Mouse (Mus musculus) midbrain, embryonic 14.5 days (tissue): ENCODE results near the gene Tox3. TPM values are rescaled to one million over a fixed set of nuclear protein-coding genes. Genes with fewer than 3 reads are reported as not detected.

ENCODE experiments used
- ATAC-seq: fragments of 200-750 bp; cut with Nextera tagmentation; 2 replicates; pipeline ENCODE4 v1.8.0; 2017; ENCODE audit warnings: moderate number of reproducible peaks, moderate library complexity; ENCODE audit not compliant: low FRiP score, low TSS enrichment
- DNase-seq: peaks from one replicate; pipeline ENCODE4 v3.0.0-alpha.2; 2015
- H3K27ac ChIP-seq: fragments of 300-500 bp; sonication (generic); replicated peaks from 2 replicates; pipeline ENCODE4 v1.5.1; 2014; ENCODE audit warnings: mild to moderate bottlenecking, low read depth, low read length, moderate library complexity
- H3K27me3 ChIP-seq: fragments of 300-500 bp; sonication (generic); 2 replicates; pipeline ENCODE4 v1.6.1; 2014; ENCODE audit warnings: low read length, control low read depth, mixed read lengths; ENCODE audit not compliant: control insufficient read depth, insufficient read depth
- H3K36me3 ChIP-seq: fragments of 300-500 bp; sonication (generic); 2 replicates; pipeline ENCODE4 v1.6.1; 2014; ENCODE audit warnings: low read length, control low read depth; ENCODE audit not compliant: control insufficient read depth, insufficient read depth
- H3K4me1 ChIP-seq: fragments of 300-500 bp; sonication (generic); 2 replicates; pipeline ENCODE4 v1.6.1; 2014; ENCODE audit warnings: mild to moderate bottlenecking, antibody characterized with exemption, low read length, control low read depth; ENCODE audit not compliant: control insufficient read depth, insufficient read depth
- H3K4me2 ChIP-seq: fragments of 300-500 bp; sonication (generic); 2 replicates; pipeline ENCODE4 v1.6.1; 2014; ENCODE audit warnings: mild to moderate bottlenecking, low read length, moderate library complexity
- H3K4me3 ChIP-seq: fragments of 300-500 bp; sonication (generic); replicated peaks from 2 replicates; pipeline ENCODE4 v1.5.1; 2014; ENCODE audit warnings: low read depth, low read length
- H3K9ac ChIP-seq: fragments of 300-500 bp; sonication (generic); replicated peaks from 2 replicates; pipeline ENCODE4 v1.6.1; 2014; ENCODE audit warnings: mild to moderate bottlenecking, low read length, moderate library complexity
- H3K9me3 ChIP-seq: fragments of 300-500 bp; sonication (generic); 2 replicates; pipeline ENCODE4 v1.6.1; 2016; ENCODE audit warnings: low read length, control low read depth, mixed read lengths; ENCODE audit not compliant: control insufficient read depth
- WGBS: fragments of 180-500 bp; shearing (Covaris S2); extraction: QIAGEN DNeasy Blood & Tissue Kit; methylation state at CpG from one replicate; pipeline ENCODE4 v1.1.7; 2014; 5-methylcytosine and 5-hydroxymethylcytosine counted together
- polyA plus RNA-seq: library from polyadenylated mRNA; unstranded; fragments of >200 nt; fragmentation: Nextera tagmentation; extraction: Ambion mirVana; gene quantifications from 2 replicates; pipeline ENCODE4 v1.2.1, GENCODE M21; 2014

Gene Tox3
- polyA plus RNA-seq, 1 experiment from 2014 or later: 40.2 TPM

DNA sequence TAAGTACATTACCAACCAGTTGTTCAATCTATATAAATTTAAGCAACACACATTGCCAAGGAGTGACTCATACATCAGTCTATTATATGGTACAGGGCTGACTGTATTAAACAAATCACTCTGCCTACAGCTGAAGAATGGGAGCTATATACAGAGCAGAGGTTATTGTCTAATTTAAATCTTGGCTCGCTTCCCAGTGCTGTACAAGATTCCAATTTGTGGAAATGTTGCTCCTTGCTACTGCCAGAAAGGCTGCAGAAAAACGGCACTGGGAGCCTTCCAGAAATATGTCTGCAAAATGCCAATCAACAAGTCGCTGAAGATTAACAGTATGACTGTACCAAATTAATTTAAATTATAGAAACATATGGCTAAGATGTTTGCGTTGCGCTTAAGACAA, 45.9 kb downstream of the Tox3 start:
- Histone ChIP-seq H3K36me3 (0 out of 2 replicates have a peak, but pooled peaks cover 3% of the 10 kb centered on the region), H3K27ac (peak overlapping the region; percentile 78), H3K9ac (no peak overlapping the region; the same call in 1 of the 2 replicates), H3K4me1 (peaks cover 62% of the 10 kb centered on the region), H3K9me3 (no peaks in the 10 kb centered on the region), H3K4me2 (peak overlapping the region; percentile 41), H3K4me3 (no peak overlapping the region), H3K27me3 (no peaks in the 10 kb centered on the region)
- ATAC-seq (peak; percentile 77; the same call in 1 of the 2 replicates), DNase-seq (peak; percentile 89)
- 28% methylated on average over 5 of the region's 5 CpGs for WGBS

DNA sequence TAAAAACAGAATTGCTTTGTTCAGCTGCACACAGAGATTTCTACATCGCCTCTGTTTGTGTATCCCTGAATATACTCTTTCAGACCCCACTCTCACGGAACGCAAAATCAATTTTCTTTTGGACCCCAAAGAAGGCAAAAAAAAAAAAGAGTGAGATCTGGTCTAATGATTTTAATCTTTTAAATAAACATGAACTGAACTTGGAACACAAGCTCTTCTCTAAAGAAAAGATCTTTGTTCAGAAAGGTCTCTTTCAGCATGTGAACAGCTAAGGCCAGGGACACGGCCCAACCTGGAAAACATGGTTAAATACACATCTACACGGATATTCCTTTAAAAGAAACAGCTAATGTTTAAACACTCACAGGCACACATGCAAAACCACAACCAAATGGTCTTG, 46.6 kb downstream of the Tox3 start:
- peaks cover 68% of the 10 kb centered on the region for H3K4me1 ChIP-seq
- DNase-seq (peak; percentile 63), ATAC-seq (no peak)
- H3K9me3 ChIP-seq: no peaks in the 10 kb centered on the region
- peak overlapping the region; percentile 24; the same call in 1 of the 2 replicates for H3K9ac ChIP-seq
- H3K27ac ChIP-seq: peak overlapping the region; percentile 78
- peak overlapping the region; percentile 41 for H3K4me2 ChIP-seq
- 6% methylated on average over 5 of the region's 5 CpGs for WGBS
- H3K36me3 ChIP-seq: 0 out of 2 replicates have a peak, but pooled peaks cover 3% of the 10 kb centered on the region
- no peak overlapping the region for H3K4me3 ChIP-seq
- H3K27me3 ChIP-seq: no peaks in the 10 kb centered on the region

DNA sequence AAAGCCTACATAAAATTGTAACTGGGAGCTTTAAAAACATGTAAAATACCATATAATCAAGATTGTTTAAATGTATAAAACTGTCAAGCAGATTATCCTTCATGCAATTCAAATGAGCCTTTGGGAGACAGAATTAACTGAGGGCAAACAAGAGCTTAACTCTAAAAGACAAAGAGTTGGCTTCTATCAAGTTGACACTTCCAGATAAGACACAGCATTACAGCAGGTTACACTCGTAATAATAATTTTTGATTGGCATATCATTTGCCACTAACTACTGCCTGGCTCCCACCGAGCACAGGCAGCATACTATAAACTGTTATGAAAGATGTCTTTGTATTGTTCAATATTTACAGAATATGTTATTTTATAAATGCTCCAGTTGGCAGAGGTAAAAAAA, 47.2 kb downstream of the Tox3 start:
- H3K36me3 ChIP-seq: 0 out of 2 replicates have a peak, but pooled peaks cover 2% of the 10 kb centered on the region
- H3K9me3 ChIP-seq: no peaks in the 10 kb centered on the region
- H3K4me2 ChIP-seq: peak overlapping the region; percentile 41
- H3K9ac ChIP-seq: peak overlapping the region; percentile 24; the same call in 1 of the 2 replicates
- no peaks in the 10 kb centered on the region for H3K27me3 ChIP-seq
- peak overlapping the region; percentile 78 for H3K27ac ChIP-seq
- peak; percentile 48 for DNase-seq
- 3% methylated on average over 2 of the region's 2 CpGs for WGBS
- H3K4me1 ChIP-seq: peaks cover 68% of the 10 kb centered on the region
- H3K4me3 ChIP-seq: no peak overlapping the region
- no peak for ATAC-seq

GRCm38 (mm10) chr8:90294061-90294460, 54.1 kb downstream of the Tox3 start:
- no peak overlapping the region for H3K4me3 ChIP-seq
- H3K36me3 ChIP-seq: peaks cover 9% of the 10 kb centered on the region; the same call in 1 of the 2 replicates
- 96% methylated on average over 3 of the region's 3 CpGs for WGBS
- H3K9me3 ChIP-seq: no peaks in the 10 kb centered on the region
- no peak overlapping the region for H3K9ac ChIP-seq
- H3K4me2 ChIP-seq: no peak overlapping the region
- DNase-seq (no peak), ATAC-seq (no peak)
- H3K27me3 ChIP-seq: no peaks in the 10 kb centered on the region
- 0 out of 2 replicates have a peak, but pooled peaks cover 8% of the 10 kb centered on the region for H3K4me1 ChIP-seq
- no peak overlapping the region for H3K27ac ChIP-seq

DNA sequence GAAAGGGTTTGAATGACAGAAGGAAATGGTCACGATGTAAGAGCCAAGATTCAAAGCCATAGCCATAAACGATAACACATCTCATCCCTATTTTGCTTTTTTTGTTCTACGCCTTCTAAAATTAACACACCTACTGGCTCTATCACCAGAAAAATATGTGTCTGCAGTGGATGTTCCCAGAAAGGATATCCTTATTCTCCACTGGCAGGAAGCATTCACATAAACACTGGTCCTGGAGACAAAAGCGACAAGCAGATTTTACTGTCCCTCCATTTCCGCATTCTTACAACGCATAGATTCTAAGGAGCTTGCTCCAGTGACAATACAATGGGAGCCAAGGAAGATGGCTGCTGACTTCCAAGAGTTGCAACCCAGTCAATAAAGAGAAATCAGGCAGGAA, 57.3 kb downstream of the Tox3 start:
- H3K4me3 ChIP-seq: no peak overlapping the region
- H3K9me3 ChIP-seq: no peaks in the 10 kb centered on the region
- ATAC-seq (no peak), DNase-seq (no peak)
- H3K27ac ChIP-seq: 0 out of 2 replicates have a peak overlapping the region, but pooled peaks have one; percentile 3
- H3K36me3 ChIP-seq: peaks cover 5% of the 10 kb centered on the region; the same call in 1 of the 2 replicates
- 93% methylated on average over 6 of the region's 6 CpGs for WGBS
- H3K4me2 ChIP-seq: no peak overlapping the region
- H3K9ac ChIP-seq: no peak overlapping the region
- no peaks in the 10 kb centered on the region for H3K4me1 ChIP-seq
- no peaks in the 10 kb centered on the region for H3K27me3 ChIP-seq

- 48% methylated on average over 9 of the region's 9 CpGs for WGBS
- Histone ChIP-seq H3K4me3 (no peak overlapping the region), H3K27me3 (no peaks in the 10 kb centered on the region), H3K4me2 (no peak overlapping the region), H3K9me3 (no peaks in the 10 kb centered on the region), H3K27ac (peak overlapping the region; percentile 69), H3K4me1 (peaks cover 46% of the 10 kb centered on the region), H3K36me3 (0 out of 2 replicates have a peak, but pooled peaks cover 3% of the 10 kb centered on the region), H3K9ac (no peak overlapping the region)
- DNase-seq (peak; percentile 76), ATAC-seq (0 out of 2 replicates have a peak, but pooled peaks have one; percentile 14)
Measured at GRCm38 (mm10) chr8:90276722-90277121, 71.4 kb downstream of the Tox3 start.

GRCm38 (mm10) chr8:90273182-90273581, 75.0 kb downstream of the Tox3 start:
- Histone ChIP-seq H3K9me3 (no peaks in the 10 kb centered on the region), H3K4me3 (no peak overlapping the region), H3K27ac (peak overlapping the region; percentile 49; the same call in 1 of the 2 replicates), H3K36me3 (peaks cover 7% of the 10 kb centered on the region; the same call in 1 of the 2 replicates), H3K9ac (no peak overlapping the region), H3K27me3 (no peaks in the 10 kb centered on the region), H3K4me1 (peaks cover 69% of the 10 kb centered on the region), H3K4me2 (0 out of 2 replicates have a peak overlapping the region, but pooled peaks have one; percentile 0)
- 14% methylated on average over 7 of the region's 7 CpGs for WGBS
- ATAC-seq: no peak
- DNase-seq: peak; percentile 74

DNA sequence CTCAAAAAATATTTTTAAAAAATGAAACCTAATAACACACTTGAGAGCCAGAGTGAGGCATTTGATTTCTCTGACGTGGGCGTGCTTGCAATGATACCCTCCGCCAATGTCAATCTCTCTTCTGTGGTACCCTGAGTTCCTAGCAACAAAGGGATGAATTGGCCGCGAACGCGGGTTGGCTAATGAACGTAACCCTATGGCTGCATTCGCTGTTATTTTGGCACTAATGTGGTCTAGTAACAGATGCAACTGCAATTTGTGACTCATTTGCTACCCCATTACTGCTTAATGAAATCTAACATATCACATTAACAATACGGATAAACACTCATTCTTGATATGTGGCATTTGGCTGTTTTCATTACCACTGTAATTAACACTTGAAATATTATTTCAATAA, 76.2 kb downstream of the Tox3 start:
- H3K27me3 ChIP-seq: no peaks in the 10 kb centered on the region
- H3K4me1 ChIP-seq: peaks cover 76% of the 10 kb centered on the region
- ATAC-seq (no peak), DNase-seq (peak; percentile 50)
- H3K9me3 ChIP-seq: no peaks in the 10 kb centered on the region
- no peak overlapping the region for H3K9ac ChIP-seq
- H3K4me2 ChIP-seq: no peak overlapping the region
- peaks cover 7% of the 10 kb centered on the region; the same call in 1 of the 2 replicates for H3K36me3 ChIP-seq
- H3K4me3 ChIP-seq: no peak overlapping the region
- 71% methylated on average over 10 of the region's 10 CpGs for WGBS
- H3K27ac ChIP-seq: no peak overlapping the region

- Histone ChIP-seq H3K9ac (peak overlapping the region; percentile 29; the same call in 1 of the 2 replicates), H3K9me3 (no peaks in the 10 kb centered on the region), H3K27ac (peak overlapping the region; percentile 80), H3K4me2 (peak overlapping the region; percentile 33), H3K4me1 (peaks cover 46% of the 10 kb centered on the region), H3K4me3 (no peak overlapping the region), H3K36me3 (peaks cover 7% of the 10 kb centered on the region; the same call in 1 of the 2 replicates), H3K27me3 (no peaks in the 10 kb centered on the region)
- 25% methylated on average over 12 of the region's 12 CpGs for WGBS
- no peak for ATAC-seq
- DNase-seq: peak; percentile 61
Measured at GRCm38 (mm10) chr8:90267698-90268256, 80.4 kb downstream of the Tox3 start.
